Mouse (Mus musculus) limb, embryonic 13.5 days (tissue): ENCODE measurements at regions not wholly inside any gene's neighbourhood (a gene's known extent, or its start where the extent isn't known, plus 50 kb on each side); places are given as distances from the start of the nearest gene placed in this dataset.
"Not testable (repeated sequence)": the region's sequence is repeated elsewhere in the genome, so short reads cannot be mapped to it uniquely, and the experiment has no call there.

Experiments used
- ATAC-seq: fragments of 200-750 bp; cut with Nextera tagmentation; 2 replicates; pipeline ENCODE4 v1.8.0; 2017; ENCODE audit warnings: low read depth, moderate number of reproducible peaks, moderate TSS enrichment; ENCODE audit not compliant: low FRiP score
- H3K27ac ChIP-seq: fragments of 300-500 bp; sonication (generic); 2 replicates; pipeline ENCODE4 v1.5.1; 2015; ENCODE audit warnings: inconsistent platforms, mild to moderate bottlenecking, moderate library complexity
- H3K27me3 ChIP-seq: fragments of 300-500 bp; sonication (generic); 2 replicates; pipeline ENCODE4 v1.6.1; 2015; ENCODE audit warnings: mild to moderate bottlenecking, inconsistent platforms
- H3K36me3 ChIP-seq: fragments of 300-500 bp; sonication (generic); 2 replicates; pipeline ENCODE4 v1.6.1; 2015; ENCODE audit warnings: inconsistent platforms, mild to moderate bottlenecking, moderate library complexity
- H3K4me1 ChIP-seq: fragments of 300-500 bp; sonication (generic); 2 replicates; pipeline ENCODE4 v1.6.1; 2015; ENCODE audit warnings: inconsistent platforms
- H3K4me2 ChIP-seq: fragments of 300-500 bp; sonication (generic); replicated peaks from 2 replicates; pipeline ENCODE4 v1.6.1; 2015; ENCODE audit warnings: inconsistent platforms, mild to moderate bottlenecking, moderate library complexity
- H3K4me3 ChIP-seq: fragments of 300-500 bp; sonication (generic); 2 replicates; pipeline ENCODE4 v1.5.1; 2015; ENCODE audit warnings: moderate library complexity, mild to moderate bottlenecking, inconsistent platforms
- H3K9ac ChIP-seq: fragments of 300-500 bp; sonication (generic); 2 replicates; pipeline ENCODE4 v1.6.1; 2015; ENCODE audit warnings: mild to moderate bottlenecking, inconsistent platforms
- H3K9me3 ChIP-seq: fragments of 300-500 bp; sonication (generic); 2 replicates; pipeline ENCODE4 v1.6.1; 2016; ENCODE audit warnings: inconsistent platforms
- WGBS: fragments of 180-500 bp; shearing (Covaris S2); methylation state at CpG from one replicate; pipeline ENCODE4 v1.1.7; 2015; 5-methylcytosine and 5-hydroxymethylcytosine counted together

GRCm38 (mm10) chr3:134330943-134331342 lies 94.7 kb downstream of the Cxxc4 start:
- Histone ChIP-seq H3K4me1 (peaks cover 13% of the 10 kb centered on the region), H3K9ac (peak overlapping the region; percentile 19; the same call in 1 of the 2 replicates), H3K27me3 (no peaks in the 10 kb centered on the region), H3K4me2 (peak overlapping the region; percentile 70), H3K27ac (no peak overlapping the region), H3K9me3 (0 out of 2 replicates have a peak, but pooled peaks cover 3% of the 10 kb centered on the region), H3K4me3 (peak overlapping the region; percentile 35), H3K36me3 (no peaks in the 10 kb centered on the region)
- peak; percentile 69 for ATAC-seq
- 3% methylated on average over 11 of the region's 11 CpGs for WGBS

GRCm38 (mm10) chr3:134331499-134332153 lies 95.3 kb downstream of the Cxxc4 start:
- no peaks in the 10 kb centered on the region for H3K27me3 ChIP-seq
- H3K4me2 ChIP-seq, result peak overlapping the region; percentile 70
- ATAC-seq, result no peak
- no peak overlapping the region for H3K9ac ChIP-seq
- no peak overlapping the region for H3K27ac ChIP-seq
- WGBS, result 24% methylated on average over 16 of the region's 16 CpGs
- H3K4me1 ChIP-seq, result peaks cover 13% of the 10 kb centered on the region
- H3K36me3 ChIP-seq, result no peaks in the 10 kb centered on the region
- H3K4me3 ChIP-seq, result peak overlapping the region; percentile 35
- H3K9me3 ChIP-seq, result 0 out of 2 replicates have a peak, but pooled peaks cover 3% of the 10 kb centered on the region

- not testable (repeated sequence) for H3K4me1 ChIP-seq, H3K36me3 ChIP-seq, H3K27ac ChIP-seq, H3K9ac ChIP-seq, H3K4me3 ChIP-seq, H3K9me3 ChIP-seq, H3K4me2 ChIP-seq, ATAC-seq, H3K27me3 ChIP-seq
- 84% methylated on average over 3 of the region's 3 CpGs for WGBS
Observed at GRCm38 (mm10) chr3:134339093-134339695, 102.9 kb downstream of the Cxxc4 start.

DNA sequence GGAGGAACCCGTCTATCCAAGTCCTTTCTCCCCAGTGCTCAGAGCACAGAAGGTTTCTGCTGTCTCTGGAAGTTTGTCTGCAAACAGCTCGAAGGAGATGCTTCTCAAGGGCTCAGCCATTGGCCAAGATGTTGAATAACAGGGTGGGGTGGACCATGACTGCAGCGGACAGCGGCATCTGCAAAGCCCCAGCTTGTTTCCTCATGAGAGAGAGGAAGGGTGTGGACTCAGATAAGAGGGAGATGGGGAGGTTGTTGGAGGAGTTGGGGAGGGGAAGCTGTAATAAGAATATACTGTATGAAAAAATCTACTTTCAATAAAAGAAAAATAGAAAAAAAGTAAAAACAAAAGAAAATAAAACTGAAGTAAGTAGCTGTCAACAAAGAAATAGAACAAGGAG lies 129.7 kb downstream of the Cxxc4 start:
- Histone ChIP-seq H3K27me3 (no peaks in the 10 kb centered on the region), H3K4me2 (no peak overlapping the region), H3K9me3 (no peaks in the 10 kb centered on the region), H3K27ac (no peak overlapping the region), H3K4me1 (peaks cover 8% of the 10 kb centered on the region), H3K9ac (no peak overlapping the region), H3K36me3 (no peaks in the 10 kb centered on the region), H3K4me3 (no peak overlapping the region)
- WGBS, result 78% methylated on average over 4 of the region's 4 CpGs
- no peak for ATAC-seq

DNA sequence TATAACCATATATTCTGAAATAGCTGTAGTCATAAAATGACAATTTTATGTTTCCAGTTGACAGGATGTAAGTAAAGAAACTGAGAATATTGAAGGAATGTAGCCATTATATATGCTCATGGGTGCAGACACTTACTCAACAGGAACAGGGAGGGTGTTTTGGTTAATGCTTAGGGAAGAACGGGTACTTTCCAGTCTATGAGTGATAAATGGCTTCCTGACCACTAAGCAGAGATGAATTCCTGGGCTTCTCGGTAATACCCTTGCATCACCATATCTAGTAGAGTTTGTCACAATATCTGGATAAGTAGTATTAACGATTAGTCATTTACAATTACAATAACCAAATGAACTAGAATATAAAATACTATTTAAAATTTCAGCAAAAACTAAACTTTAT lies 130.5 kb downstream of the Cxxc4 start:
- Histone ChIP-seq H3K9ac (no peak overlapping the region), H3K27ac (no peak overlapping the region), H3K4me3 (no peak overlapping the region), H3K36me3 (no peaks in the 10 kb centered on the region), H3K9me3 (no peaks in the 10 kb centered on the region), H3K4me1 (peaks cover 8% of the 10 kb centered on the region), H3K4me2 (no peak overlapping the region), H3K27me3 (no peaks in the 10 kb centered on the region)
- no peak for ATAC-seq
- WGBS, result 73% methylated on average over 3 of the region's 3 CpGs

GRCm38 (mm10) chr3:134368591-134368990 lies 132.3 kb downstream of the Cxxc4 start:
- H3K9me3 ChIP-seq, result no peaks in the 10 kb centered on the region
- H3K27ac ChIP-seq, result no peak overlapping the region; the same call in 1 of the 2 replicates
- no peak overlapping the region for H3K4me3 ChIP-seq
- H3K9ac ChIP-seq, result no peak overlapping the region
- H3K36me3 ChIP-seq, result no peaks in the 10 kb centered on the region
- H3K27me3 ChIP-seq, result no peaks in the 10 kb centered on the region
- no peak overlapping the region for H3K4me2 ChIP-seq
- ATAC-seq, result no peak
- peaks cover 8% of the 10 kb centered on the region for H3K4me1 ChIP-seq

GRCm38 (mm10) chr3:134369126-134369525 lies 132.8 kb downstream of the Cxxc4 start:
- Histone ChIP-seq H3K27ac (no peak overlapping the region; the same call in 1 of the 2 replicates), H3K4me1 (peaks cover 8% of the 10 kb centered on the region), H3K36me3 (no peaks in the 10 kb centered on the region), H3K4me2 (no peak overlapping the region), H3K27me3 (no peaks in the 10 kb centered on the region), H3K9me3 (no peaks in the 10 kb centered on the region), H3K4me3 (no peak overlapping the region), H3K9ac (no peak overlapping the region)
- ATAC-seq, result peak; percentile 32; the same call in 1 of the 2 replicates
- WGBS, result 38% methylated on average over 4 of the region's 4 CpGs

DNA sequence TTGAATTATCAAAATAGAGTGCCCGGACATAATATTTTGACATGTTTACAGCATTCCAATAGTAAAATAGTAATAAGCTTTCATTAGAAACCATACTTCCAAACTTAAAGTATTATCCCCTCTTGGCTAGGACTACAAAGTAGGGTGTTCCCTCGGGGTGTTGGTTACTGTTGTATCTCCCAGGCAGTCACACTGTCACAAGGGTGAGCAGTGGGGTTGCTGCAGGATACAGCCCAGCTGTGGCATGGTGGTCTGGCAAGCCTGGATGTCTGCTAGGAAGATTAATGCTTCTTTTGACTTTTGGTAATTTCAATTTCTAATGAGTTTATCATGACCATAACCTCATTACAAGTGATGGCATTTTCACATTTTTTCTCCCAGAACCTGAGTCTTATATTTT lies 143.3 kb downstream of the Cxxc4 start:
- H3K4me1 ChIP-seq, result no peaks in the 10 kb centered on the region
- H3K9me3 ChIP-seq, result no peaks in the 10 kb centered on the region
- no peak overlapping the region for H3K9ac ChIP-seq
- no peaks in the 10 kb centered on the region for H3K27me3 ChIP-seq
- no peak overlapping the region for H3K27ac ChIP-seq
- ATAC-seq, result no peak
- WGBS, result 77% methylated on average over 2 of the region's 2 CpGs
- H3K36me3 ChIP-seq, result no peaks in the 10 kb centered on the region
- H3K4me3 ChIP-seq, result no peak overlapping the region
- H3K4me2 ChIP-seq, result no peak overlapping the region

- H3K36me3 ChIP-seq, result no peaks in the 10 kb centered on the region
- no peak; the same call in 1 of the 2 replicates for ATAC-seq
- 71% methylated on average over 4 of the region's 4 CpGs for WGBS
- no peak overlapping the region for H3K9ac ChIP-seq
- H3K9me3 ChIP-seq, result no peaks in the 10 kb centered on the region
- H3K4me1 ChIP-seq, result no peaks in the 10 kb centered on the region
- H3K27ac ChIP-seq, result no peak overlapping the region
- no peaks in the 10 kb centered on the region for H3K27me3 ChIP-seq
- H3K4me2 ChIP-seq, result no peak overlapping the region
- no peak overlapping the region for H3K4me3 ChIP-seq
Observed at GRCm38 (mm10) chr3:134390472-134391336, 154.4 kb downstream of the Cxxc4 start.

- no peaks in the 10 kb centered on the region for H3K27me3 ChIP-seq
- H3K4me2 ChIP-seq, result no peak overlapping the region
- 57% methylated on average over 4 of the region's 4 CpGs for WGBS
- H3K4me1 ChIP-seq, result no peaks in the 10 kb centered on the region
- H3K9me3 ChIP-seq, result no peaks in the 10 kb centered on the region
- no peak for ATAC-seq
- H3K36me3 ChIP-seq, result no peaks in the 10 kb centered on the region
- H3K27ac ChIP-seq, result no peak overlapping the region
- H3K9ac ChIP-seq, result no peak overlapping the region
- no peak overlapping the region for H3K4me3 ChIP-seq
Observed at GRCm38 (mm10) chr3:134400395-134401090, 164.3 kb downstream of the Cxxc4 start.

GRCm38 (mm10) chr3:134415606-134416328 lies 179.5 kb downstream of the Cxxc4 start:
- no peaks in the 10 kb centered on the region for H3K4me1 ChIP-seq
- no peak overlapping the region for H3K4me2 ChIP-seq
- no peak overlapping the region for H3K9ac ChIP-seq
- H3K36me3 ChIP-seq, result no peaks in the 10 kb centered on the region
- no peaks in the 10 kb centered on the region for H3K9me3 ChIP-seq
- peak; percentile 44; the same call in 1 of the 2 replicates for ATAC-seq
- 72% methylated on average over 17 of the region's 17 CpGs for WGBS
- H3K4me3 ChIP-seq, result no peak overlapping the region
- no peaks in the 10 kb centered on the region for H3K27me3 ChIP-seq
- no peak overlapping the region for H3K27ac ChIP-seq
